Mouse (Mus musculus): ENCODE measurements around the gene Gm3625.
"Not testable (repeated sequence)": the region's sequence is repeated elsewhere in the genome, so short reads cannot be mapped to it uniquely, and the experiment has no call there.

The Gm3625 gene

GRCm38 (mm10) chr12:4553704-4554103 is 39.0 kb downstream of the Gm3625 start:
- DNase-seq: not testable (repeated sequence)

- DNase-seq: peak; percentile 91
These were observed 44.4 kb downstream of the Gm3625 start for GRCm38 (mm10) chr12:4548053-4549013.

- DNase-seq: peak; percentile 53
These were observed 45.2 kb downstream of the Gm3625 start for GRCm38 (mm10) chr12:4547557-4547956.

- DNase-seq: no peak
These were observed 46.2 kb downstream of the Gm3625 start for GRCm38 (mm10) chr12:4546491-4546890.

- DNase-seq: no peak
These were observed 47.3 kb downstream of the Gm3625 start for GRCm38 (mm10) chr12:4545425-4545824.

- no peak for DNase-seq
These were observed 48.3 kb downstream of the Gm3625 start for GRCm38 (mm10) chr12:4544400-4544919.
